Mouse (Mus musculus): ENCODE measurements around the gene Stox2. TPM values are rescaled to one million over a fixed set of nuclear protein-coding genes. Genes with fewer than 3 reads are reported as not detected.

Stox2 gene
- polyA plus RNA-seq, 1 experiment from 2014 or later, result 7.4 TPM

GRCm38 (mm10) chr8:47380725-47381124 lies 65.4 kb downstream of the Stox2 start:
- Histone ChIP-seq H3K27ac (ENCODE audit: low read length) (no peak overlapping the region), H3K27me3 (replicated peaks; ENCODE audit: insufficient read depth, low read length) (no peaks in the 10 kb centered on the region), H3K4me2 (replicated peaks; ENCODE audit: low read depth, low read length) (no peak overlapping the region), H3K9me3 (ENCODE audit: low read length) (no peaks in the 10 kb centered on the region), H3K4me3 (ENCODE audit: low read depth, low read length) (no peak overlapping the region), H3K4me1 (ENCODE audit: insufficient read depth, low read depth, low read length) (peaks cover 4% of the 10 kb centered on the region; the same call in 1 of the 2 replicates), H3K9ac (replicated peaks; ENCODE audit: low read depth) (no peak overlapping the region), H3K36me3 (ENCODE audit: insufficient read depth, low read length) (no peaks in the 10 kb centered on the region)
- TF ChIP-seq CTCF (IDR thresholded peaks at IDR 0.05), result no peak
- TF ChIP-seq EP300 (IDR thresholded peaks at IDR 0.05), result no peak
- ATAC-seq (no peak), DNase-seq (ENCODE audit: low spot score) (no peak)
- 73% methylated on average over 6 of the region's 6 CpGs for WGBS

GRCm38 (mm10) chr8:47380075-47380474 lies 66.1 kb downstream of the Stox2 start:
- no peak overlapping the region for H3K9ac ChIP-seq (replicated peaks; ENCODE audit: low read depth)
- no peak overlapping the region for H3K27ac ChIP-seq (ENCODE audit: low read length)
- ATAC-seq (peak; percentile 32; the same call in 1 of the 2 replicates), DNase-seq (ENCODE audit: low spot score) (peak; percentile 53)
- WGBS, result 46% methylated on average over 3 of the region's 3 CpGs
- no peaks in the 10 kb centered on the region for H3K9me3 ChIP-seq (ENCODE audit: low read length)
- peaks cover 4% of the 10 kb centered on the region; the same call in 1 of the 2 replicates for H3K4me1 ChIP-seq (ENCODE audit: insufficient read depth, low read depth, low read length)
- H3K4me3 ChIP-seq (ENCODE audit: low read depth, low read length), result no peak overlapping the region
- no peaks in the 10 kb centered on the region for H3K36me3 ChIP-seq (ENCODE audit: insufficient read depth, low read length)
- TF ChIP-seq CTCF (IDR thresholded peaks at IDR 0.05) (no peak), EP300 (IDR thresholded peaks at IDR 0.05) (peak; percentile 40; the same call in 1 of the 2 replicates)
- no peak overlapping the region for H3K4me2 ChIP-seq (replicated peaks; ENCODE audit: low read depth, low read length)
- H3K27me3 ChIP-seq (replicated peaks; ENCODE audit: insufficient read depth, low read length), result no peaks in the 10 kb centered on the region

DNA sequence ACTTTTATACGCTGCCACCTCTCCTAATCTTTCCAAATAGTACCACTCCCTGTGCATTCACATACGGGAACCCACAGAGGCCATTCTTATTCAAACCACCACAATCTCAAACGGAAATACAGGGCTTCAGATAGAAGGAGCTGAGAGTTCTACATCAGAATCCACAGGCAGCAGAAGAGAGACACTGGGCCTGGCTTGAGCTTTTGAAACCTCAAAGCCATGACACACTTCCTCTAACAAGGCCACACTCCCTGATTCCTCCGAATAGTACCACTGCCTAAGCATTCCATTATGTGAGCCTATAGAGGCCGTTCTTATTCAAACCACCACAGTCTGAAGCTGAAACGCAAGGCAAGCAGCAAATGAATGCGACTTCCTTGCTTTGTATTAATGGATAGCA lies 69.5 kb downstream of the Stox2 start:
- no peak for ATAC-seq
- no peak for TF ChIP-seq CTCF (IDR thresholded peaks at IDR 0.05)
- no peak for TF ChIP-seq EP300 (IDR thresholded peaks at IDR 0.05)
- WGBS, result 91% methylated on average over 7 of the region's 7 CpGs
- H3K4me2 ChIP-seq (replicated peaks; ENCODE audit: low read depth, low read length), result no peak overlapping the region
- H3K27me3 ChIP-seq (replicated peaks; ENCODE audit: insufficient read depth, low read length), result no peaks in the 10 kb centered on the region
- no peaks in the 10 kb centered on the region for H3K9me3 ChIP-seq (ENCODE audit: low read length)
- peaks cover 4% of the 10 kb centered on the region; the same call in 1 of the 2 replicates for H3K4me1 ChIP-seq (ENCODE audit: insufficient read depth, low read depth, low read length)
- no peak overlapping the region for H3K27ac ChIP-seq (ENCODE audit: low read length)
- H3K36me3 ChIP-seq (ENCODE audit: insufficient read depth, low read length), result no peaks in the 10 kb centered on the region
- DNase-seq (ENCODE audit: low spot score), result no peak
- no peak overlapping the region for H3K4me3 ChIP-seq (ENCODE audit: low read depth, low read length)
- no peak overlapping the region for H3K9ac ChIP-seq (replicated peaks; ENCODE audit: low read depth)

DNA sequence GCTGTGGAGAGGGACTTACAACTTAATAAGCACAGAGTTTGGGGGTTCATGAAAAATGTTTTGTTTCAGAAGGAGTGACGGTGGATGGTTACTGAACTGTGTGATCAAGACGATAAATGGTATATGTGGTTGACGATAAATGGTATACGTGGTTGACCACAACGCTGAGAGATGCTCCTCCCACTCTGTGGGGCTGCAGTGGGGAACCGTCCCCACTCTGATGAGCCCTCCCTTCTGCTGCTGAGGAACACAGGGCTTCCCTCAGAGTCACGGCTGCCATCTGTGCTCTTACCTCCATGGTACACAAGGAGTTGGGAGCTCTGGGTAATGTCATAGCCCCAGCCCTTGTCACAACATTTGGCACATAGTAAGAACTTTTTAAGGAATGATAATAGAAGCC lies 72.4 kb downstream of the Stox2 start:
- 86% methylated on average over 7 of the region's 7 CpGs for WGBS
- no peaks in the 10 kb centered on the region for H3K27me3 ChIP-seq (replicated peaks; ENCODE audit: insufficient read depth, low read length)
- H3K36me3 ChIP-seq (ENCODE audit: insufficient read depth, low read length), result no peaks in the 10 kb centered on the region
- no peak for ATAC-seq
- no peak overlapping the region for H3K4me2 ChIP-seq (replicated peaks; ENCODE audit: low read depth, low read length)
- H3K9me3 ChIP-seq (ENCODE audit: low read length), result no peaks in the 10 kb centered on the region
- TF ChIP-seq EP300 (IDR thresholded peaks at IDR 0.05) (no peak), CTCF (IDR thresholded peaks at IDR 0.05) (no peak)
- no peak for DNase-seq (ENCODE audit: low spot score)
- H3K27ac ChIP-seq (ENCODE audit: low read length), result no peak overlapping the region
- no peak overlapping the region for H3K4me3 ChIP-seq (ENCODE audit: low read depth, low read length)
- H3K4me1 ChIP-seq (ENCODE audit: insufficient read depth, low read depth, low read length), result no peaks in the 10 kb centered on the region
- H3K9ac ChIP-seq (replicated peaks; ENCODE audit: low read depth), result no peak overlapping the region

DNA sequence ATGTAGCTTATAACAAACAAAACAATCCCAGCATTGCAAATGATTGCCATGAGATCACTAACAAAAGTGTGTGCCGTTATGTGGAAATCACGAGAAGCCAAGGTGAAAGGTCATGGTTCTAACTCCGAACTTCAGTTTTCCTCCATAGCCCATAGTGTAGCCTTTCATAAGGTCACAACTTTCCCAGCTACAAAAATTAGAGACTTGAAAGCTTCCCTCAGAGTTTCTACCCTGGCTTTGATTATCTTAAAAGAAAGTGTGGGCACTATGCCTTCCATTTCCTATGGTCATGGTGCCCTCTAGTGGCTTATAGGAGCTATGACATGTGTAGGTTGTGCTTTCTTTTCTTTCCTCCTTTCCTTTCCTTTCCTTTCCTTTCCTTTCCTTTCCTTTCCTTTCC lies 74.6 kb downstream of the Stox2 start:
- Histone ChIP-seq H3K27ac (ENCODE audit: low read length) (no peak overlapping the region), H3K9me3 (ENCODE audit: low read length) (no peaks in the 10 kb centered on the region), H3K4me3 (ENCODE audit: low read depth, low read length) (no peak overlapping the region), H3K4me1 (ENCODE audit: insufficient read depth, low read depth, low read length) (no peaks in the 10 kb centered on the region), H3K9ac (replicated peaks; ENCODE audit: low read depth) (no peak overlapping the region), H3K36me3 (ENCODE audit: insufficient read depth, low read length) (no peaks in the 10 kb centered on the region), H3K27me3 (replicated peaks; ENCODE audit: insufficient read depth, low read length) (no peaks in the 10 kb centered on the region), H3K4me2 (replicated peaks; ENCODE audit: low read depth, low read length) (no peak overlapping the region)
- ATAC-seq, result no peak
- peak; percentile 89 for TF ChIP-seq CTCF (IDR thresholded peaks at IDR 0.05)
- TF ChIP-seq EP300 (IDR thresholded peaks at IDR 0.05), result no peak
- DNase-seq (ENCODE audit: low spot score), result peak; percentile 76
- 56% methylated on average over 3 of the region's 3 CpGs for WGBS

DNA sequence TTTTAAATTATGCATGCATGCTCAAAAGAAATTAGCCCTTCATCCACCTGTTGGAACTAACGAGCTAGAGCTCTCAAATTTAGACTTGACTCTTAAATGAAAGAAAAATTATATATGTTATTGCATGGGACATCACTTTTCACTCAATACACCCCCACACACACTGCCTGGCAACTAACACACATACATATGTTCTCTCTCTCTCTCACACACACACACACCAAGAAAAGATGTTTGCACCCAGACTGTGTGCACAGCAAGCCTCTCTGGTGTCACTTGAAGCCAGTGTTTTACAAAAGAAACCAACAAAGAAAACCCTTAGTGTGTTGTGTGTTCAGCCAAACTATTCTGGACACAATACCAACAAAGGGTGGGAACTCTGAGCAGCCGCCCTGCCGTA lies 75.1 kb downstream of the Stox2 start:
- H3K4me3 ChIP-seq (ENCODE audit: low read depth, low read length), result no peak overlapping the region
- TF ChIP-seq EP300 (IDR thresholded peaks at IDR 0.05) (no peak), CTCF (IDR thresholded peaks at IDR 0.05) (no peak)
- H3K27ac ChIP-seq (ENCODE audit: low read length), result no peak overlapping the region
- no peak overlapping the region for H3K9ac ChIP-seq (replicated peaks; ENCODE audit: low read depth)
- 87% methylated on average over 3 of the region's 3 CpGs for WGBS
- no peak overlapping the region for H3K4me2 ChIP-seq (replicated peaks; ENCODE audit: low read depth, low read length)
- DNase-seq (ENCODE audit: low spot score), result no peak
- no peaks in the 10 kb centered on the region for H3K9me3 ChIP-seq (ENCODE audit: low read length)
- no peak for ATAC-seq
- H3K36me3 ChIP-seq (ENCODE audit: insufficient read depth, low read length), result no peaks in the 10 kb centered on the region
- H3K27me3 ChIP-seq (replicated peaks; ENCODE audit: insufficient read depth, low read length), result no peaks in the 10 kb centered on the region
- no peaks in the 10 kb centered on the region for H3K4me1 ChIP-seq (ENCODE audit: insufficient read depth, low read depth, low read length)

All from lung, postnatal 0 days (tissue).